Mouse (Mus musculus): ENCODE measurements around the gene Chd4. TPM values are rescaled to one million over a fixed set of nuclear protein-coding genes. Genes with fewer than 3 reads are reported as not detected.

Chd4 gene
- total RNA-seq, 2 experiments from 2014 or later: 75.1 to 84.3 TPM

DNA sequence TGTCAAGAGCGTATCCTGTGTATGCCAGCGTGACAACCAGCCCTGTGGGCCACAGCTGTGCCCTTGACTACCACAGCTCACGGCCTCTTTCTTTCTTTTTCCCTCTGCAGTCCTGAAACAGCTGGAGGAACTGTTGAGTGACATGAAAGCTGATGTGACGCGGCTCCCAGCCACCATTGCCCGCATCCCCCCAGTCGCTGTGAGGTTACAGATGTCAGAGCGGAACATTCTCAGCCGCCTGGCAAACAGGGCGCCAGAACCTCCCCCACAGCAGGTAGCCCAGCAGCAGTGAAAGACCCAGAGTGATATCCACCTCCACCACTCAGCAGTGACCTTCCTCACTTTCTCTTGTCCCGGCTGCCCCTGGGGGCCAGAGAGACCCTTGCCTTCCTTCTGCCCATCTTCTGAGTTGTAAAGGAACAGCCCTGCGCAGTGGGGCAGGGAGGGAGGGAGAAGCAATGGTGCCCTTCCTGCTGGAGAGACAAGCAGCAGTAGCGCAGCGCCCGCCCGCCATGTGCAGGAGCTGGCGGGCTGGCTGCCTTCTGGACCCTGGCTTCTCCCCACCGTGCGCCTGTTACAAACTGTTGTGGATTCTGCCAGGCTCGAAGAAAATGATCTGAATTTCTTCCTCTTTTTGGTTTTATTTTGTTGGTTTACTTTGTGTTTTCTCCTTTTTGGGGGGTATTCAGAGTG lies 34.1 kb downstream of the Chd4 start:
- no peak for DNase-seq
- intact Hi-C loops (cut with DNase I; ENCODE audit: low total_unique reads): no loop called here

DNA sequence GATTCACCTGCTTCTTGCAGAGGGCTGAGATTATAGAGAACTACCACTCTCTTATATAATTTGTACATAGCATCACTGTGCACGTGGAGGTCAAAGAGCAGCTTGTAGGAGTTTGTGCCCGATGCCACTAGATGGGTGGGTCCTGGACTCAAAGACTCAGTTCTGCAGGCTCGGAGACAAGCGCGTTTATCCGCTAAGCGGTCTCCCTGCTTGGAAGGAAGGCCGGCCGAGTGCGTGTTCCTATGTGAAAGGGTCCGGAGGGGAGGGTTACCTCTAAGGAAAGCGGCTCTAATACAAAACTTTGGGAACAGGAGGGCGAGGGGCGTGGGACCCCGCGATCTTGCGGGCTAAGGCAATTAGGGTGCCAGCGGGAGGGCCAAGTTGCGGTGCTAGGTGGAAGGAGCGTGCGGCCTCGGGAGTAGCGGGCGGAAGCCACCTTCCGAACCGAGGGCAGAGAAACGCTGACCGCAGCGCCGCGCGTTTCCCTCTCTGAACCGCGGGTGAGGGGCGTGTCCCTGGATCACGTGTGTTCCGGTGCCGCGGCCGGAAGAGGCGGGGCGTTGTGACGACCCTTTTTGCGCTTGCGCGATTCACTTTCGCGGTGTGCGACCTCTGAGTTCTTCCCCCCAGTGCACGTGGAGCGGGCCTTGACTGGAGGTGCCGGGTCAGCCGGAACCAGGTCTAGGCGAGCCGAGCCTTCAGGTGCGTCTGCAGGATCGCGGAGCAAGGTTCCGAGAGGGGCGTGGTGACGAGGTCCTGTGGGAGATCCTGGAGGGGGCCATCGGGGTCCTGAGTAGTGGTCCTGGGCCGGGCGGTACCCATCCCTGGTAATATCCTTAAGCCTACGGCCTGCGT lies 35.7 kb downstream of the Chd4 start, which contains the start of gene Nop2:
Gene Nop2, plus strand, starts transcription at position 608 of the 855 bp plus-strand sequence.
- intact Hi-C loops (cut with DNase I; ENCODE audit: low total_unique reads): no loop called here
- peak; percentile 89 for DNase-seq

DNA sequence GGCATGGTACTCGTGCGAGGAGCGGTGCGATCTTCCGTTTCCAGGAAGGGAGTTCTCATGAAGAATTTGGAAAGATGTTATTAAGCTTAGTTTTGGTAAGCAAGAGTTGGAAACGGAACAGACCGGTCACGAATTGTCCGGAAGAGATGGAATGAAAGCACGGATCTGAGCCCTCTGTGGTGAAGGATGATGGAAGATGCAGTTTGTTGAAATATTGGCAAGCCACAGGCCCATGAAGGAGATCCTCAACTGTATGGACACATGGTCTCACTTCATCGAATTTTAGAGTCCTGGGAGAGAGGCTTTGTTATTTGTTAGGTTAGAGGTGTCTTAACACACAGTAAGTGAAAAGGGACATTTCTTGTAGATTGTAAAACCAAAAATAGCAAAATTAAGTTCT lies 36.7 kb downstream of the Chd4 start:
- intact Hi-C loops (cut with DNase I; ENCODE audit: low total_unique reads): no loop called here
- no peak for DNase-seq

DNA sequence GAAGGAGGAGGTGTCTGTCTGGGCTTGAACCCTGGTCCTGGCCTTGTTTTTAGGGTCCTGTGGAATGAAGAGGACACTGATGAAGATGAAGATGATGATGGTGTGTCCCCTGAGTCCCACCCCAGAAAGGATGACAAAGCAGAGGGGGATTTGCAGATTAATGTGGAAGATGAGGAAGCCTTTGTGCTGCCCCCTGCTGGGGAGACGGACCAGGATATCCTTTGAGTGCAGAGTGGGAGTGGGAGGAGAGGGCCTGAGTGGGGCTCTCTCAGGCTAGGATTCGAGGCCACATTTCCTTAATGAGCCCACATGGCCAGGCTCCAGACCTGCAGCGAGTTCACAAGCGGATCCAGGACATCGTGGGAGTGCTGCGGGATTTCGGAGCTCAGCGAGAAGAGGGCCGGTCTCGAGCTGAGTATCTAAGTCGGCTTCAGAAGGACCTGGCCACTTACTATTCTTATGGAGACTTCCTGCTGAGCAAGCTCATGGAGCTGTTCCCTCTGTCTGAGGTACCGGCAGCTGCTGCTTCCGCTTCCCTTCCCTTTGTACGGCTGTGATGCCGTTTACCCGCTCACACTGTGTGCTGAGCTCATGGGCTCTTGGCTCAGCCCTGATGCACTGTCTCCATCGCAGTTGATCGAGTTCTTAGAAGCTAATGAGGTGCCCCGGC lies 41.4 kb downstream of the Chd4 start:
- intact Hi-C loops (cut with DNase I; ENCODE audit: low total_unique reads): loop anchor here (5.0 kb wide), 1 partner anchor 35 kb away; no protein-coding TSS in a partner anchor
- DNase-seq: no peak

DNA sequence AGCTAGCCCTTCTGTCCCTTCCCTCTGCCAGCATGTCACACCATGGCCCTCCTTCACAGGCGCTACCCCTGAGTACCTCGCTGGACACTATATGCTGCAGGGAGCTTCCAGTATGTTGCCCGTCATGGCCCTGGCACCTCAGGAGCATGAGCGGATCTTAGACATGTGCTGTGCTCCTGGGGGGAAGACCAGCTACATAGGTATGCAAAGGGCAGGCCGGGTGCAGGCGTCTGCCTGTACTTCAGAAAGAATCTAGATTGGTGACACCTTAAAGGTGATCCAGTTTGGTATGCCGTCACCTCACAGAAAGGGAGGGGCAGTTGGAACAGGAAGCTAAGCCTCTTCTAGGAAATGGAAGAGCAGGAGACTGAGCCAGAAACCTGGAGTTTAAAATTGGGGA lies 44.0 kb downstream of the Chd4 start:
- intact Hi-C loops (cut with DNase I; ENCODE audit: low total_unique reads): loop anchor here (5.0 kb wide), 1 partner anchor 37 kb away; no protein-coding TSS in a partner anchor
- DNase-seq: no peak

DNA sequence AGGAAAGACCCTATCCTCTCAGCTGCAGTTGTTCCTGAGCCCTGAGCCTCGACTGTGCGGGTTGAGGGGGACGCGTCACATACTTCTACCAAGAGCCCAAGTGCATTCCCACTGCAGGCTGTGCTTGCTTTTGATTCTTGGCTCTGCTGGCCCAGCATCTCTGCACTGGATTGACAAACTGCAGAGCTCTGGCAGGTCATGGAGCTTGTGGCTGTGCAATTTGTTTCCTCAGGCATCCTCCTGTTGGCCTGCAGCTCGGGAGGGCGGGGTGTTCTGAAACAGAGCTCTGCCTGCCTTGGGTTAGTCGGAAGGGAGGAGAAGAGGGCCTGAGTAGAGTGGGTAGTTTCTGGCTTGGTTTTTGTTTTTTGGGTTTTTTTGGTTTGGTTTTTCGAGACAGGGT lies 46.7 kb downstream of the Chd4 start:
- intact Hi-C loops (cut with DNase I; ENCODE audit: low total_unique reads): no loop called here
- DNase-seq: no peak

DNA sequence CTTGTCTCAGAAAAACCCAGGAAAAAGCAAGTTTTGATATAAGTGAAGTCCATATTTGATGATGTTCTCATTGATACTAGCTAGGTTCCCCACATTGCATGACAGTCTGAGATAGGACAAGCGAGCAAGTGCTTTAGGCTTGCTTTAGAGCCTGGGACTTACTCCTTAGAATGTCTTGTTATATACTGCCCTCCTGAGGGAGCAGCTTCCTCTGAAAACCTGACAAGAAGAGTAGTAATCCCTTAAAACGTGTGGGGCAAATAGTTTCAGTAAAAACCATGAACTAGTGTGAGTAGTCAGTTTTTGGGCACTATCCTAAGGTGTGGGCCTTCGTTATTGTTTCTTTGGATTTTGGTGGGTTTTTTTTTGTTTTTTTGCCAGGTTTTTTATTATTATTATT lies 47.3 kb downstream of the Chd4 start:
- no peak for DNase-seq
- intact Hi-C loops (cut with DNase I; ENCODE audit: low total_unique reads): no loop called here

DNA sequence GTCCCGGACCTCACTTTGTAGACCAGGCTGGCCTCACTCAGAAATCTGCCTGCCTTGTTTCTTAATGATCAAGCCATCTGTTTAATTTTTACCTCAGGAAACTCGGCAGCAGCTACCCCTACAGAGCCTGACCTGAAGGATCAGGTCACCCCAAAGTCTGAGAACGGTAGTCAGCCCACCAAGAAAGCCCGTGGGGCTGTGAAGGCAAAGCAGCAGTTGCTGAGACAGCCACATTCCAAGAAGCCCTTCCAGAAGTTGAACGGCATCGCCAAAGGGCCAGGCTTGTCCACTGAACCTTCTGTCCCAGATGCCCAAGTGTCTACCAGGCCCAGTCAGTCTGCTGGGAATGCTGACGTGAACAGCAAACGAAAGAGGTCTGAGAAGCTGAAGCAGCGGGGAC lies 48.1 kb downstream of the Chd4 start:
- intact Hi-C loops (cut with DNase I; ENCODE audit: low total_unique reads): no loop called here
- no peak for DNase-seq

DNA sequence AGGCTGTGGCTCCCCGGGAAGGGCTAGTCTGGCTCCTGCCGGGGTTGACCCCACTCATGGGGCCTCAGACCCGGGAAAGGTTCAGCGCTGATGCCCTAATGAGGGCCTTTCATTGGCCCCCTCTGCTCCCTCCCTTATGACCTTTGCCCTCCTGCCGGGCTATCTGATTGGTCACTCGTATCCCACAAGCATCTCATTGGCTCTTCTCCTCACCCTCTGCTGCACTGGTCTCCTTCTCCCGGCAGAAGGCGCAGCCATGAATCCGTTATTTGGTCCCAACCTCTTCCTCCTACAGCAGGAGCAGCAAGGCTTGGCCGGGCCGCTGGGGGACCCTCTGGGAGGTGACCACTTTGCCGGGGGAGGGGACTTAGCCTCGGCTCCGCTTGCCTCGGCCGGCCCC lies 49.2 kb downstream of the Chd4 start, which contains the start of gene Iffo1:
Gene Iffo1, plus strand, starts transcription at position 241 of the 400 bp plus-strand sequence.
- intact Hi-C loops (cut with DNase I; ENCODE audit: low total_unique reads): no loop called here
- DNase-seq: peak; percentile 89

DNA sequence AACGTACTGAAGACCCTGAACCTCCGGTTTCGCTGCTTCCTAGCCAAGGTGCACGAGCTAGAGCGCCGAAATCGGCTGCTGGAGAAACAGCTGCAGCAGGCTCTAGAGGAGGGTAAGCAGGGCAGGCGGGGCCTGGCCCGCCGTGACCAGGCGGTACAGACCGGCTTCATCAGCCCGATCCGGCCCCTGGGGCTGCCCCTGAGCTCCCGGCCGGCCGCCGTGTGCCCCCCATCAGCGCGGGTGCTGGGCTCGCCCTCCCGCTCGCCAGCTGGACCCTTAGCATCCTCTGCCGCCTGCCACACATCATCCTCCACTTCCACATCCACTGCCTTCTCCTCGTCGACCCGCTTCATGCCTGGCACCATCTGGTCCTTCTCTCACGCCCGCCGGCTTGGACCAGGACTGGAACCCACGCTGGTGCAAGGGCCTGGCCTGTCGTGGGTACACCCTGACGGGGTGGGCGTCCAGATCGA lies 49.7 kb downstream of the Chd4 start:
- DNase-seq: peak; percentile 32
- intact Hi-C loops (cut with DNase I; ENCODE audit: low total_unique reads): no loop called here

DNA sequence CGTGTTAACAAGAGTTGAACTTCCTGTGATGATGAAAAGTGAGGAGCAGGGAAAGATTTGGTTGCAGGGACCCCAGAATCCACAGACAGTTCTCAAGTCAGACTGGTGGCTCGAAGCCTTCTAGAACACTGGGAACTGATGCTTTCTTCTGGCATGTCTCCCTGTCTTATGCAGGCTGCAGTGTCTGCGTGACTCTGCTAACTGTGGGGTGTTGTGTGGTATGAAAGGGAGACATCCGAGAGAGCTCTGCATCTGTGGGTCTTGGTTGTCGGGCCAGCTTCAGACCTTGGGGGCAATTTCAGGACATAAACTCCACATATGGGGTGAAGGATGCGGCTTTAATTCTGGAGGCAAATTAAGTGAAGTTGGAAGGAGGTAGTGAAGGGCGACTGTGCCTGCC lies 50.4 kb downstream of the Chd4 start:
- intact Hi-C loops (cut with DNase I; ENCODE audit: low total_unique reads): no loop called here
- no peak for DNase-seq

DNA sequence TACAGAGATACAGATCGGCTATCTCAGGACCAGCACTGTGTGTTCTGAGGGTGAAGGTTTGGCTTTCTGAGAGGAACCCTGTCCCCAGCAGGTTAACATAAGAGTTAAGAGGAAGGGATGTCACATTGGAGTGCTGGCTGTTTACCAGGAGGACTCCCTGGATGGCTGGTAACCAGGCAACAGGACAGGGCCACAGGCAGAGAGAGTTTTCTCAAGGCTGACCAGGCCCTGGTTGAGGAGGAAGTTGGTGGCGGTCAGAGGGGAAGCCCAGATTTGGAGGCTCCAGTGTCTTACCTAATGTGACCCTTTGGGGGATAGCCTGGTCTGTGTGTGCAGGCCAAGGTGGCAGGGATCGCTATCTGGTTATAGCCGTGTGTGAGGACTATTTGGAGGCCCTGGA lies 51.0 kb downstream of the Chd4 start:
- intact Hi-C loops (cut with DNase I; ENCODE audit: low total_unique reads): no loop called here
- peak; percentile 55 for DNase-seq

DNA sequence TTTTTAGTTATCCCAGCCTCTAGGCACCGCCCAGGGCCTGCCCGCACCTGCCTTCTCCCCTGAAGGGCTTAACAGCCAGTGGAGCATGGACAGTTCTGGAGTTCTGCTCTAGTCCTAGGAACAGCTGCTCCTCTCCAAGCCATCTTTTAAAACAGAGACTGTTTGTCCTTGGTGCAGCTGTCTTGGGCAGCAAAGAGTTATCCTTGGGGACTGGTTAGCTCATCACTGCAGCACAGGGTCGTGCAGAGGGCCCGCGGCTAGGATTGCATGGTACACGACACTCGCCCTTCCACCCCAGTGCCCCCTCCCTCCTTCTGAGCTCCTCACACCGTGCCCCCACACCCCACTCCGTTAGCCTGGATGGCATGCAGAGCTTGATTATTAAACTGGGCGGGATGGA lies 51.5 kb downstream of the Chd4 start:
- DNase-seq: peak; percentile 47
- intact Hi-C loops (cut with DNase I; ENCODE audit: low total_unique reads): no loop called here

DNA sequence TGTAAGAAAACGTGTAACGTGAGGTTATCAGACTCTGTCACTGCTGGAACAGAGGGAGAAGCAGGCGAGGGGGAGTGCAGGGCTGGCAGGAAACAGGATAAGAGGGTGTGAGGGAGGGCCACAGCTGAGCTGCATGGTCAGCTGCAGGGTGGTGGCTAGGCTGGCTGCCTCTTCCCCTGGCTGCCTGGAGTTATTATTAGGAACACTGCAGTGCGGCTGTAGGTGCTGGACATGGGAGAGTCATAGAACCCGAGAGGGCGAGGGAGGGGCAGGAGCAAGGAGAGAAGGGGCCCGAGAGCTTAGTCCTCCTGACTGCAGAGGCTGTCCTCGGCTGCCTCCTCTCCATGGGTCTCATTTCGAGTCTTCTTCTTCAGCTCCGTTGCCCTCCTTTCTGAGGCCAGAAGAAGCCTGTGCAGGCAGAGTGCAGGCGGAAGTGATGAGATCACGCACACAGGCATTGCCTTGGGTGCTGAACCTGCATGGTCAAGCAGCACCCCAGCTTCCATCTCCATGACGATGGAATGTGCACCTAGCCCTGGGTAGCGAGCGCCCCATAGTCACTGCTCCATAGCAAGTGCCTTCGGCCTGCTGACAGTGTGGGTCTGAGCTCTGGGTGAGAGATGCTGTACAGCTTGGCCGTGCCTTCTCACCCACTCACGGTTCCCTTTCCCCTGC lies 52.6 kb downstream of the Chd4 start:
- DNase-seq: peak; percentile 80
- intact Hi-C loops (cut with DNase I; ENCODE audit: low total_unique reads): no loop called here

DNA sequence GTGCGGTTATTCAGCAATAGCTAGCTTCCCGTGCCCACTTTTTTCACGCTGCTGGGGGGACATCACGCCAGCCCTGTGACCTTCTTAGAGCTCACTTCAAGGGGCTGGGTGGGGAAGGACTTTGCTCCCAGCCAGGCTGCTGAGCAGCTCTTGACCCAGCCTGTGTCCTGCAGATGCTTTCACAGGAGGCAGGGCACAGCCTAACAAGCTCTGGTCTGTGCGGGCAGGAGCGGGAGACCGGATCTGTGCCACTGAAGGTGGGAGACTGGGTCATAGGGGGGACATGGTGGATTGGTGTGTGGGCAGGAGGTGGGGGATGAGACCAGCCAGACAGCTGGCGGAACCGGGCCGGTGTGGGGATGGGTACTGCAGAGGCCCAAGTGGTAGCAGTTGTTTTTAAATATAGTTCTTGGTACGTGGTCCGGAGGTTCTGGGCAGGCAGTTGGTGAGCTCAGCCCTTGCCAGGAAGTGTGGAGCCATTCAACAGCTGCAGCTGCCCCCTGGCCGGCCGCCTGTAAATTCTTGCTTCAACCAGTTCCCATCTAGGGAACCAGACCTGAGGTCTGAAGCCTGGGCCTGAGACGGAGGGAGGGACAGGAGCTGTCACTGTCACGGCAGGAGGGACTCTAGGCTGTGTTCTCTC lies 53.3 kb downstream of the Chd4 start:
- intact Hi-C loops (cut with DNase I; ENCODE audit: low total_unique reads): no loop called here
- peak; percentile 91 for DNase-seq

DNA sequence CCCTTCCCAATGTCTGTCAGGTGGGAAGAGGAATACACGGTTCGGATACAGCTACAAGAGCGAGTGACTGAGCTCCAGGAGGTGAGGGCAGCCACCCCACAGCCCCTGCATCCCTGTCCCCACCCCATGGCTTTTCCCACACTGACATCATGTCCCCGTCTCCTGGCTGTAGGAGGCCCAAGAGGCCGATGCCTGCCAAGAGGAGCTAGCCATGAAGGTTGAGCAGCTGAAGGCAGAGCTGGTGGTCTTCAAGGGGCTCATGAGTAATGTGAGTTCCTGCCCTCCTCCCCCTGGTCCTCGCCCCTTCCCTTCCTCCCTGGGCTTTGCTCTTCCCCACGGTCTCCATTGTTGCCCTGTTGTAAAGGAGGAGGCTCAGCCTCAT lies 53.8 kb downstream of the Chd4 start:
- DNase-seq: no peak
- intact Hi-C loops (cut with DNase I; ENCODE audit: low total_unique reads): no loop called here

DNA sequence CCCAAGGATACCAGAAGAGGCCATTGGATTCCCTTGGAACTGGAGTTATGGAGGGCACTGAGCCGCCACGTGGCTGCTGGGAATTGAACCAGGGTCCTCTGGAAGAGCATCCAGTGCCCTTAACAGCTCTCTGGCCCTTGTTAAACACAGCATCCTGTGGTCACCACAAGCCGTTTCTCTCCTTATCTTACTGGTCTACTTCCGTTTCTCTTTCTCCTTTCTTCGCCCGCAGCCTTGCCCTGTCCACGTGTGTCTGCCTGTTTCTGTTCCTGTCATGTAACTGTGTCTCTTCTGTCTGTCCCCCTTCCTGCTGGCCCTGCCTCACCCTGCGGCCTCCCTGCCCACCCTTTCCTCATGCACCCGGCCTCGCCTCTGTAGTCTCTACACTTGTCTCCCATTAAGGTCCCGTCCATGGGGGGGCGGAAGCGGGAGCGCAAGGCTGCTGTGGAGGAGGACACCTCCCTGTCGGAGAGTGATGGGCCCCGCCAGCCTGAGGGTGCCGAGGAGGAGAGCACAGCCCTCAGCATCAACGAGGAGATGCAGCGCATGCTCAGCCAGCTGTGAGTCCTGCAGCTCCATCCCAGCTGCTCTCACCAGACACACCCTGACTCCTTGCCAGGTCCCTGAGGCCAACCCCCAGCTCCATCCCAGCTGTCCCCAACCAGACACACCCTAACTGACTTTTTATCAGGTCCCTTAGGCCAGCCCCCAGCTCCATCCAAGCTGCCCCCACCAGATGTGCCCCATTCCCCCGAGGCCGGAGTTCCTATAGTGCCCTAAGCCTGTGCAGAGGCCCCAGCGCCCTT lies 56.6 kb downstream of the Chd4 start:
- peak; percentile 87 for DNase-seq
- intact Hi-C loops (cut with DNase I; ENCODE audit: low total_unique reads): no loop called here

DNA sequence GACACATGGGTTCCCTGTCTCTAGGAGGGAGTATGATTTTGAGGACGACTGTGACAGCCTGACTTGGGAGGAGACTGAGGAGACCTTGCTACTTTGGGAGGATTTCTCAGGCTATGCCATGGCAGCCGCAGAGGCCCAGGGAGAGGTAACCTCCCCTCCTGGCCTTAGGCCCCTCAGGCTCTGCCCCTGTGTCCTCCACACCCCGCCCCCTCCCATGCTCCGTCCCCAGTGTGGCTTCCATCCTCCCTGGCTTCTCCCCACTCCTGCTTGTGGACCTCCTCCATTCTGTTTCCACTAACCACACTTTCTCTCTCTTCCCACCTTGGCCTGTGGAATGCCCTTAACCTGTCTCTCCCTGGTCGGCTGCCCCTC lies 57.2 kb downstream of the Chd4 start:
- intact Hi-C loops (cut with DNase I; ENCODE audit: low total_unique reads): no loop called here
- no peak for DNase-seq
